Mouse (Mus musculus) c-Kit-positive CD71-positive TER-119-positive erythroid progenitor cells, embryonic 14.5 days (primary cell): ENCODE measurements around the gene Lin28b.

Source experiments
- DNase-seq: peaks from one replicate; pipeline ENCODE4 v3.0.0-alpha.2; 2013; ENCODE audit warnings: low spot score

Lin28b gene

DNA sequence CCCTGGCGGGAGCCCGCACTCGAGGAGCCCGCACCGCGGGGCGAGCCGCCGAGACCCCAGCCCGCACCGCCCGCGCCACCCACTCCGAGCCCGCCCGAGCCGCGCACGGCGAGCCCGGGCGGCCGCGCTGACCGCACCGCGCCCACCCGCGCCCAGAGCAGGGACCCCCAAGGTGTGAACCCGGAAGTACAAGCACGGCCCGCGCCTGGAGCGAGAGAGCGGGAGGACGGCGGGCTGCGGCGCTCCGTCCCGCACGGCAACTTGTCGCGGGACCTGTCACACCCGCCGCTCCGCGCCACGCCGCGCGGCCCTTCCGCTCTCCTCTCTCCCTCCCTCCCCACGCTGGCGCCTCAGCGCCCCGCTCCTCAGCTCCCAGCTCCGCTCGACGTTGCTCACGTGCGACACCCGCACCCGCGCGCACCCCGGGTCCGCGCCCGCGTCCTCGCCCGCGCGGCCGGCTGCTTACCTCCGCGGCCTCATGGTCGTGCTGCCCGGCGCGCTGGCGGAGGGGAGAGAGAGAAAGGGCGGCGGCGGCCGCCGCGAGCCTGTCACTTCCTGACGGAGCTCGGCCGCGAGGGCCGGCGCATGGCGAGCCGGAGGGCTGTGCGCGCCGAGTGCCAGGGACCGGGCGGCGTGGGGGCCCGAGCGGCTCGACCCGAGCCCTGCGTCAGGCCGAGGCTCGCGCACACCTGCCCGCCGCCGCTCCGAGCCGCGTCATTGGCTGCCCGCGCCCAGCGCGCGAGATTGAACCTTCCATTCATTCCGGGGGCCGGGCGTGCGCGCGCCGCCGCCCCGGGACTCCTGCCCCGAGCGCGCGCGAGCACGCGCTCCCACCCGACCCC lies at the start of gene Lin28b:
Gene Lin28b, minus strand, starts transcription at position 635 of the 842 bp plus-strand sequence.
- peak; percentile 59 for DNase-seq

- DNase-seq: no peak
Observed at GRCm38 (mm10) chr10:45511764-45512163, 25.6 kb upstream of the Lin28b start.

GRCm38 (mm10) chr10:45510662-45511061 lies 24.5 kb upstream of the Lin28b start:
- DNase-seq: no peak

DNA sequence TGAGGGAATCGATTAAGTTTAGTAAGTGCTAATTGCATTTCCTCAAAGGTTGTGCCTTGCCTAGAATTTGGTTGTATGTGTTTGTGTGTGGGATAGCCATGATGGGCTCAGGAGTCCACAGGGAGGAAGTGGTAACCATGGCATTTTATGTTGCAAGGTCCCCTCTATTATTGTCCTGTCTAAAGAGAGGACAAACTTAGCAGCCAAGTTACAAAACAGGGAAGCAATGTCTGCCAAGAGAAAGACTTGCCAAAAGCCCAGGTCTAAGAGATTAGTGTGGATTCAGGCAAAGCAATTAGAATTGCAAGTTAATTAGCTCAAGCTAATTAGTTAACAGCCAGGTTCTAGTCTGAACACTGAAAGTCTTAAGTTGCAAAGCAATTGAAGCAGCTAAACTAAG lies 14.1 kb upstream of the Lin28b start:
- DNase-seq: no peak

- no peak for DNase-seq
Observed at GRCm38 (mm10) chr10:45486603-45486946, 380 bp upstream of the Lin28b start.

DNA sequence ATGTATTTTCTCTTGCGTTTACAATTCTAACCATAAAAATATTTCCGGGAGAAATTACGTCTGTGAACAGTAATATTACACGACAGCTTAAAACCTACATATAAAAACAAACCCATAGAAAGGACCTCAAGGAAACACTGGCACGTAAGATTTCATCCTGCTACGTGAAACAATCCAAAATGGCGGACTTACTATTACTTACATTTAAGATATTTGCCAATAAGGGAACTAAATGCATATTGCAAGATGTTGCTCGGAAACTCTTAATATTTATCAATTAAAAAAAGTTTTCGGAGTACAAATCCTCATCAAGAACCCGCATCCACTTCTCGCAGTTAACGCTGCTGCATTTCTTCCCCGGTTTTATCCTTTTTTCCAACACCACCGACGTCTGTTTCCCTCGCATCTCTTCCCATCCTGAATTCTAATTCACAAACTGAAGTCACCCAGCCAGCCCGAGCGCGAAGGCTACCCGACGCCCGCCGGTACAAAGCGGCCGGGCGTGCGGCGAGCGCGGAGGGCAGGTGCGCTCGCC lies 902 bp downstream of the Lin28b start:
- DNase-seq: peak; percentile 54

GRCm38 (mm10) chr10:45483210-45483609 lies 3.0 kb downstream of the Lin28b start:
- peak; percentile 40 for DNase-seq

DNA sequence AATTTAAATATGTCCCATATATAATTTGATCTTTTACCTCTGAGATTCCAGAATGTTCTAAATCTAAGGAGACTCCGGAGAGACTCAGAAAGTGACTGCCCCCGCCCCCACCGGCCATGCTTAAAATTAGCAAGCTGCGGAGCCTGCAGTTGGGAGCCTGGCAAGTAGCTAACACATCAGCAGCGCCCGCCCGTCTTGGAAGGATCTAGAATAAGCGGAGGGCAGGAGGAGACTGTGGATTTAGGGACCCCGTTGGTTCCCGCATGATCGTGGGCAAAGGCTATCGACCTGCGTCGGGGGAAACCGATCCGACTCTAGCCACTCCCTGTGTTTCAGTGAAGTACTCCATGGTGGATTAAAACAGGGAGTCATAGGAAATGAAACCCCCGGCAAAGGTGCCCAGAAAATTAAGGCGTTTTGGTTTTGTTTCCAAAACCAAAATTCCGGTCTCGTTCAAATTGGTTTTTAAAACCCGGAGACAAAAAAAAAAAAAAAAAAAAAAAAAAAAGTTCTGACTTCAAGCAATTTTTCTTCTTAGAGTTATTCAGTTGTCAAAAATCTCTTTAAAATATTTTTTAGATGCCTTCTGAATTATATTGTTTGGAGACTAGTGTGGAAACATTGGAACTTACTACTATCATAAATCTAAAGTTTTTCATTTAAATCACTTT lies 12.4 kb downstream of the Lin28b start:
- DNase-seq: no peak

GRCm38 (mm10) chr10:45473143-45473484 lies 13.1 kb downstream of the Lin28b start:
- no peak for DNase-seq

DNA sequence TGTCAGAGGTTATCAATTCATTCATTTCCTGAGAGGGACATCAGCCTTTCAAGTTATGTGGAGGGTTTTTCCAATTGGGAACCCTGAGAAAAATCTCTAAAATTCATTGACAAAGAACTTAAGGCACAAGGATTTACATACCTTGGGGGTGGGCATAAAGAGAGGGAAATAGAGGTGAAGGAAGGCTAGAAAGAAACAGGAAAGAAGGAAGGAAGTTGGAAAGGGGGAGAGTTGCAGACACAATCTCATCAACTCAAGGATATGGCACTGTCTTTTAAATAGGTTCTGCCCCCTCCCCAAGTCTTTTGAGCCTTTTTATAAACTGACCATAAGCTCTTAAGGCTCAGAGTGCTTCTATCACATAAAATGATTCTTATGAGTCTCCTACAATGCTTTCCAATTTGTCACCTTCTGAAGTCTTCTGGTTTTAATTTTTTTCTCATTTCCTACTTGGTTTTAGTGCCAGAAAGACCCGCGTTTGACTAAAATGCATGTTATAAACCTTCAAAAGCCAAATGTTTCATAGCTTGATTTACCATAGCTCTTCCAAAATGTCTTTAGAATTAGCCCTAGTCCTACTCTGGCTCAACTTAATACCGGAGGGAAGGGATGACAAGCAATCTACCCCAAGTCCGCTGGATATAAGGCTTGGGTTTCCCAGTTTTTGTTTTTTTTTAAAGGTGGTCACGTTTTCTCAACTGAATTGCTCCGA lies 13.6 kb downstream of the Lin28b start:
- DNase-seq: no peak

DNA sequence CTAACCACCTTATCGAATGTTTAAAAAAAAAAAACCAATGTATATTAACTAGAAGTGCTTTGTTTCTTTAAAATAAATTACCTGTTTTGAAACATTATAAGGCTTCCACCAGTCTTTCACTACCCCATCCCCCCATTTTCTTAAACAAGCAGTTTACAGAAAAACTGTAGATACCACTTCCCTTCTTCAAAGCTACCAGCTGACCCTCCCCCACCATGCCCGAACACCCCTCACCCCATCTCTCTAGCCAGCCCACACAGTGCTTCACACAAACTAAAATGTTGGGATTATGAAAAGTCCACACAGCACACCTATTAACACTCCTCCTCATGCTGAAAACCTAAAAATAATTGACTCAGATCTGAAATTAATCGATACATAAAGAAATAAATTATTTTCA lies 14.9 kb downstream of the Lin28b start:
- no peak for DNase-seq

DNA sequence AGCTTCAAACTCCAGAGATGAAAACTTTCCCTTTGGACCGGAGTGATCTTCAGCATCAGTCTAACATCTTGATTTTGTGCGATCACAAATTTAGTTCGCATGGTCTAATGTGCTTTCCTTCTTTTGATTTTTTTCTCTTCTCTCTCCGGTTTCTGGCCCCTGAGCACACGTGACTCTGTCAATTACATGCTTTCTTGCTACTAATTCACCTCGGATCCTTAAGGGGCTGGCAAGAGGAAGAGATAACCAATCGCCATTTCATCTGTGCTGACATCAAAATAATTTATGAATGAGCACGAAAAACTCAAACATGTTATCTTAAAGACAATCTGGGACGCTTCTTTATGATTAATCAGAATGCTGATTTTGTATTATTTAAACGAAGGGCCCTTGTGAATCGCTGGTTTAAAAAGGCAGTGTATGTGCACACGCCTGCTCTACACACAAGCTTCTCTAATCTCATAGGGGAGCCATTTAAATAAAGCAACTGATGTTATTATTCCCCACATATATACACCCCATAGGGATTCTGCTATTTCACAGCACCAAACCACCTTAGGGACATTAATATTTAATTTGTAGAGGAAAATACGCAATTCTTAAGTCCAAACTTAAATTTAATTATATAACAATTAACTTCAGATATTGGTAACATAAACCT lies 16.0 kb downstream of the Lin28b start:
- peak; percentile 35 for DNase-seq

- peak; percentile 21 for DNase-seq
Observed at GRCm38 (mm10) chr10:45469027-45469996, 16.9 kb downstream of the Lin28b start.

GRCm38 (mm10) chr10:45468180-45468915 lies 17.8 kb downstream of the Lin28b start:
- no peak for DNase-seq

DNA sequence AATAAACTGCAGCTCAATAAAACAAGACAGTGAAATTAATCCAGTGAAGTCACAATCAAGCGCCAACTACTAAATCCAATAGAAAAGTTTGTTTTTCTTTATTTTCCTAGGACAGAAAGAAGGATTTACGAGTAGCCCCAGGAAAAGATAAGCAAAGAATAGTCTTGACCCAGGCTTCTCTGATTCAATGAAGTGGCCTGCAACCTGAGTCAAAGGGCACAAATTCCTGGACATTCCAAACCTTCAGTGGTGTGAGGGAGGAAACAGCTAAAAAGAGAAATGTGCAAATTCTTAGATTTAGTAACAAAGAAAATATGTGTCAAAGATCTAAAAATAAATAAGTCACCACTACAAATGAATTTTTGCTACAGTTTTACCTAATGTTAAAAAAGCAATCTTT lies 27.6 kb downstream of the Lin28b start:
- no peak for DNase-seq

- DNase-seq: no peak
Observed at GRCm38 (mm10) chr10:45458074-45458473, 28.1 kb downstream of the Lin28b start.

DNA sequence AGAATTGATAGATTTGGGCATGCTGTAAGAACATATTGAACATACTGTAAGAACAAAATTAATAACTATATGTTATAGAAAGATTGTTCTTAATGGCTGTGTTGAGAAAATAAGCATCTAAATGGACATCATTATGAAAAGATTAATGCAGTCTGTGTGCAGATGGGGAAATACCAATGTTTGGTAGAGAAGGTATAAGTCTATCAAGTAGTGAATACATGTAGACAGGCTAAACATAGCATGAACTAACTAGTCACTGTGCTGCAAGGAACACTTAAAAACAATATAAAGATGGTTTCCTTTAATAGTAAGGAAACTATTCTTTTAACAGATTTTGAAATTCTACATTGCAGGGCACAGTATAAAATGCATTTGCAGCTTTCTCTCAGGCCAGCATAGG lies 39.6 kb downstream of the Lin28b start:
- no peak for DNase-seq

DNA sequence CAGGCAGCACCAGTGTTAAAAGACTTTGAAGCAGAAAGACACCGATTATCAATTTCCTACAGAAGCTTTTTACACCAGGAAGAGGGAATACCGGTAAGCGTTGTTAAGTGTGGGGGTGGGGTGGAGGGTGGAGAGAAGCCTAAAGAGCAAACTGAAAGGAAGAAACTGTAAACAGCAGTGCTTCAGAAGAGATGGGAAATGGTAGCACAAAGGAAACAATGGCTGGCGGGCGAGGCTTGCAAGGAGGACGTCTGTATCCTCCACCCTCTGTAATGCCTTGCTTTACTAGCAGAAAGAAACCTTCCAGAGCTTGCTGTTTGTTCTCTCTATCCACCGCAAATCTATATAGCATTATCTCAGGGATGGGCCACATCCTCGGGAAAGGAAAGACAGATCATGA lies 40.0 kb downstream of the Lin28b start:
- DNase-seq: no peak

DNA sequence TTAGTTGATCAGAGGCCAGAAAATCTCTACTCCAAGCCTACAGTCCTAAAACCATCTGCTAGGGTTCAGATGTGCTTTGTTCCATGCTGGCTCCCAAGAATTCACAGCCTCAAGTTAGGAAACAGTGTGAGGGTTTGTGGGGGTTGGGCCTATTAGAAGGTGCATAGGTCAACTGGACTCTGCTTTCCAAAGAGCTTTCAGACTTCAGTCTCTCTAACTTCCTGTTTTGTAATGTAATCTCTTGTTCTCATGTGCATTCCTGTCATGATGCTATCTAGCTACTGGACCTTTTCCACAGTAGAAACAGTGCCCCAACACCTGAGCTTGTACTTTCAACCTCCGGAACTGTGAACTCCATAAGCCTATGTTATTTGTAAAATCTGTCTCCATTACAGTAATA lies 63.8 kb downstream of the Lin28b start:
- no peak for DNase-seq

GRCm38 (mm10) chr10:45412144-45412543 lies 74.1 kb downstream of the Lin28b start:
- DNase-seq: no peak
